13 mouse cellular contexts compared by ENCODE assay signal in genomic region chr12:84398629-84399028, GRCm38 (mm10). TPM values are rescaled to one million over a fixed set of nuclear protein-coding genes. Genes with fewer than 3 reads are reported as not detected.
"Had no signal": no experiment of that assay in that cellular context is flagged by ENCODE, and none has a peak within 500 bp of the region (broad histone marks: within the 10 kb centered on the region; RNA-seq: fewer than 3 reads in every experiment).

No protein-coding gene starts in this region.

- DNase-seq: kidney, postnatal 36 days; layer of hippocampus, postnatal 36 days; lung, adult 2 months; lung, postnatal 14 days; lung, postnatal 4 days; midbrain, embryonic 14.5 days; thymus, adult 2 months; thymus, postnatal 14 days; thymus, postnatal 4 days had no signal

- H3K27ac ChIP-seq: left cerebral cortex, adult 2 months; liver, embryonic 14.5 days had no signal

- H3K4me3 ChIP-seq: left cerebral cortex, adult 2 months had no signal

- H3K4me2 ChIP-seq: midbrain, embryonic 11.5 days had no signal

- H3K9ac ChIP-seq: liver, embryonic 14.5 days had no signal

RNA-seq across cellular contexts. Expression of gene Bbof1, which starts 10.2 kb away (rescaled TPM):
- polyA plus RNA-seq: small intestine, adult 2 months had no signal
